ENCODE assay signal across 16 mouse cellular contexts in genomic region chr8:24725630-24726029, GRCm38 (mm10). TPM values are rescaled to one million over a fixed set of nuclear protein-coding genes. Genes with fewer than 3 reads are reported as not detected.
DNase-seq lines count a peak whose midpoint lies in the region; ATAC-seq and TF ChIP-seq lines count a peak whose summit lies in the region.
"Had no signal": no experiment of that assay in that cellular context is flagged by ENCODE, and none has a peak within 500 bp of the region (broad histone marks: within the 10 kb centered on the region; RNA-seq: fewer than 3 reads in every experiment).

Adam3 (minus strand) TSS chr8:24725852.

- H3K27ac ChIP-seq in heart, embryonic 16.5 days (ENCODE audit: low read length), result no peak within 1 kb of the TSS
- no peak within 1 kb of the TSS for H3K27ac ChIP-seq in heart, embryonic 10.5 days
- no peak within 1 kb of the TSS for H3K27ac ChIP-seq in bone marrow, adult 2 months (ENCODE audit: control insufficient read depth, insufficient read depth, low read depth, low read length, poor library complexity)
- 0 out of 2 replicates have a peak within 1 kb of the TSS, but pooled peaks have one; percentile 14 for H3K27ac ChIP-seq in lung, postnatal 0 days (ENCODE audit: low read length)
- H3K27ac ChIP-seq in midbrain, postnatal 0 days (ENCODE audit: low read depth, low read length), result no peak within 1 kb of the TSS
- H3K27ac ChIP-seq: midbrain, embryonic 15.5 days; neural tube, embryonic 13.5 days had no signal

- 28% methylated on average over 11 of the region's 11 CpGs for WGBS in heart, embryonic 16.5 days
- 45% methylated on average over 11 of the region's 11 CpGs for WGBS in heart, embryonic 10.5 days
- 8% methylated on average over 11 of the region's 11 CpGs for WGBS in bone marrow, adult 2 months
- 25% methylated on average over 11 of the region's 11 CpGs for WGBS in lung, postnatal 0 days
- WGBS in midbrain, postnatal 0 days, result 73% methylated on average over 11 of the region's 11 CpGs

- no peak within 1 kb of the TSS for H3K9ac ChIP-seq in heart, embryonic 16.5 days (ENCODE audit: low read length)
- H3K9ac ChIP-seq in lung, postnatal 0 days (replicated peaks; ENCODE audit: low read depth), result no peak within 1 kb of the TSS
- no peak within 1 kb of the TSS for H3K9ac ChIP-seq in midbrain, postnatal 0 days (replicated peaks; ENCODE audit: low read length, poor library complexity, severe bottlenecking)
- H3K9ac ChIP-seq: midbrain, embryonic 15.5 days; neural tube, embryonic 13.5 days had no signal

- H3K4me2 ChIP-seq in heart, embryonic 16.5 days (ENCODE audit: low read depth, low read length), result peak within 1 kb of the TSS; percentile 9; the same call in 1 of the 2 replicates
- H3K4me2 ChIP-seq in lung, postnatal 0 days (replicated peaks; ENCODE audit: low read depth, low read length), result peak within 1 kb of the TSS; percentile 27
- no peak within 1 kb of the TSS for H3K4me2 ChIP-seq in midbrain, postnatal 0 days (ENCODE audit: low read depth, low read length, poor library complexity, severe bottlenecking)
- H3K4me2 ChIP-seq: midbrain, embryonic 15.5 days; neural tube, embryonic 13.5 days had no signal

- no peak for TF ChIP-seq EP300 in lung, postnatal 0 days (IDR thresholded peaks at IDR 0.05)

- no peak for TF ChIP-seq CTCF in bone marrow, adult 2 months (IDR thresholded peaks at IDR 0.05; ENCODE audit: control insufficient read depth, insufficient read depth, low read length)
- TF ChIP-seq CTCF in lung, postnatal 0 days (IDR thresholded peaks at IDR 0.05), result no peak
- no peak for TF ChIP-seq CTCF in midbrain, postnatal 0 days (IDR thresholded peaks at IDR 0.05)

- H3K4me1 ChIP-seq in heart, embryonic 16.5 days (ENCODE audit: control insufficient read depth, insufficient read depth, low read length), result no peaks in the 10 kb centered on the region
- H3K4me1 ChIP-seq in heart, embryonic 10.5 days, result peaks cover 14% of the 10 kb centered on the region; the same call in 1 of the 2 replicates
- H3K4me1 ChIP-seq in bone marrow, adult 2 months (ENCODE audit: control insufficient read depth, insufficient read depth, low read length), result peaks cover 1% of the 10 kb centered on the region; the same call in 1 of the 2 replicates
- peaks cover 3% of the 10 kb centered on the region; the same call in 1 of the 2 replicates for H3K4me1 ChIP-seq in lung, postnatal 0 days (ENCODE audit: insufficient read depth, low read depth, low read length)
- H3K4me1 ChIP-seq in midbrain, postnatal 0 days (ENCODE audit: insufficient read depth, low read length), result no peaks in the 10 kb centered on the region

- DNase-seq in heart, embryonic 10.5 days (ENCODE audit: low spot score), result no peak
- DNase-seq in 3T3-L1 (ENCODE audit: low read depth, low spot score), result peak; percentile 9
- peak; percentile 70 for DNase-seq in lung, postnatal 0 days (ENCODE audit: low spot score)
- DNase-seq in urinary bladder, postnatal 10 days (ENCODE audit: low spot score), result no peak
- DNase-seq in midbrain, postnatal 0 days (ENCODE audit: low spot score), result no peak
- DNase-seq: adrenal gland, postnatal 14 days; kidney, postnatal 25 days had no signal

- H3K36me3 ChIP-seq in heart, embryonic 16.5 days (ENCODE audit: control insufficient read depth, insufficient read depth), result no peaks in the 10 kb centered on the region
- H3K36me3 ChIP-seq in heart, embryonic 10.5 days, result no peaks in the 10 kb centered on the region
- no peaks in the 10 kb centered on the region for H3K36me3 ChIP-seq in lung, postnatal 0 days (ENCODE audit: insufficient read depth, low read length)
- no peaks in the 10 kb centered on the region for H3K36me3 ChIP-seq in midbrain, postnatal 0 days (ENCODE audit: insufficient read depth, low read length)
- H3K36me3 ChIP-seq: midbrain, embryonic 15.5 days; neural tube, embryonic 13.5 days had no signal

- no peaks in the 10 kb centered on the region for H3K9me3 ChIP-seq in heart, embryonic 16.5 days (replicated peaks; ENCODE audit: control insufficient read depth, low read length)
- H3K9me3 ChIP-seq in heart, embryonic 10.5 days, result no peaks in the 10 kb centered on the region
- H3K9me3 ChIP-seq in lung, postnatal 0 days (ENCODE audit: low read length), result no peaks in the 10 kb centered on the region
- no peaks in the 10 kb centered on the region for H3K9me3 ChIP-seq in midbrain, postnatal 0 days (ENCODE audit: low read length)
- H3K9me3 ChIP-seq: midbrain, embryonic 15.5 days; neural tube, embryonic 13.5 days had no signal

- H3K4me3 ChIP-seq in heart, embryonic 16.5 days (ENCODE audit: low read length), result no peak within 1 kb of the TSS
- H3K4me3 ChIP-seq in heart, embryonic 10.5 days, result no peak within 1 kb of the TSS
- H3K4me3 ChIP-seq in bone marrow, adult 2 months (replicated peaks; ENCODE audit: control insufficient read depth, low read depth, low read length), result peak within 1 kb of the TSS; percentile 3
- H3K4me3 ChIP-seq in lung, postnatal 0 days (ENCODE audit: low read depth, low read length), result no peak within 1 kb of the TSS
- no peak within 1 kb of the TSS for H3K4me3 ChIP-seq in midbrain, postnatal 0 days (ENCODE audit: low read depth, low read length)
- H3K4me3 ChIP-seq: midbrain, embryonic 15.5 days; neural tube, embryonic 13.5 days had no signal

- no peak for TF ChIP-seq POLR2A in bone marrow, adult 2 months (IDR thresholded peaks at IDR 0.05; ENCODE audit: borderline replicate concordance, control insufficient read depth, low read depth, low read length)

- no peak for ATAC-seq in heart, embryonic 16.5 days (replicated peaks; ENCODE audit: extremely low read depth, insufficient read depth, low FRiP score)
- peak; percentile 78 for ATAC-seq in lung, postnatal 0 days
- ATAC-seq in activated CD4-positive, CD25-positive, alpha-beta regulatory T cell, adult 4 months, result no peak
- no peak for ATAC-seq in midbrain, postnatal 0 days (ENCODE audit: low FRiP score)
- ATAC-seq: inflammation-experienced regulatory T-cells, adult 6 months; midbrain, embryonic 15.5 days had no signal

- H3K27me3 ChIP-seq in heart, embryonic 16.5 days (ENCODE audit: control insufficient read depth, insufficient read depth, low read length), result no peaks in the 10 kb centered on the region
- H3K27me3 ChIP-seq in heart, embryonic 10.5 days (ENCODE audit: insufficient read depth, poor library complexity, severe bottlenecking), result no peaks in the 10 kb centered on the region
- H3K27me3 ChIP-seq in lung, postnatal 0 days (replicated peaks; ENCODE audit: insufficient read depth, low read length), result no peaks in the 10 kb centered on the region
- no peaks in the 10 kb centered on the region for H3K27me3 ChIP-seq in midbrain, postnatal 0 days (ENCODE audit: insufficient read depth, low read length)
- H3K27me3 ChIP-seq: midbrain, embryonic 15.5 days; neural tube, embryonic 13.5 days had no signal

RNA-seq across cellular contexts. Expression of gene Adam3, which starts in this region (rescaled TPM):
- 0.15 TPM in 1 of 2 replicates, not detected in the other for polyA plus RNA-seq in heart, embryonic 16.5 days (2015; fragmentation: Nextera tagmentation; extraction: Ambion mirVana)
- not detected in 2 replicates for polyA plus RNA-seq in heart, embryonic 10.5 days (2016; fragmentation: Nextera tagmentation; extraction: Ambion mirVana)
- polyA plus RNA-seq in bone marrow, adult 2 months (2011; ENCODE audit: insufficient read depth, insufficient read length, low replicate concordance, missing spikeins), result not detected in 2 replicates
- 0.20 and 0.50 TPM in 2 replicates for polyA plus RNA-seq in lung, postnatal 0 days (2015; fragmentation: Nextera tagmentation; extraction: Ambion mirVana)
- under 1 TPM in 1 of 2 experiments, not detected in 1; 0.13 TPM for polyA plus RNA-seq in activated CD4-positive, CD25-positive, alpha-beta regulatory T cell, adult 4 months (2017; shearing (Covaris generic))
- total RNA-seq in midbrain, postnatal 0 days (2014; rRNA removed), result not detected in 2 replicates
- 0.41 and 0.67 TPM in 2 replicates for polyA plus RNA-seq in midbrain, postnatal 0 days (2015; fragmentation: Nextera tagmentation; extraction: Ambion mirVana)
- total RNA-seq: adrenal gland, postnatal 14 days; left cerebral cortex, adult 18-20 months; liver, adult 2 months had no signal
- polyA plus RNA-seq: heart, embryonic 14.5 days; inflammation-experienced regulatory T-cells, adult 6 months; liver, adult 2 months had no signal

Comparison
In these comparisons a context has a peak if more than half of its experiments do, and no peak if none do; other contexts are left out.
1. Peak in DNase-seq, ATAC-seq, H3K27ac ChIP-seq and H3K4me2 ChIP-seq in lung, postnatal 0 days; RNA of the gene not detected or under 1 TPM.